Mouse (Mus musculus) frontal cortex, postnatal 14 days (tissue): Measurements from ENCODE around the gene Btbd9.

Experiments
- DNase-seq, 2 experiments: peaks; one replicate each; pipeline ENCODE4 v3.0.0; 2022; ENCODE audit warnings: low spot score in 2 of 2

The Btbd9 gene

DNA sequence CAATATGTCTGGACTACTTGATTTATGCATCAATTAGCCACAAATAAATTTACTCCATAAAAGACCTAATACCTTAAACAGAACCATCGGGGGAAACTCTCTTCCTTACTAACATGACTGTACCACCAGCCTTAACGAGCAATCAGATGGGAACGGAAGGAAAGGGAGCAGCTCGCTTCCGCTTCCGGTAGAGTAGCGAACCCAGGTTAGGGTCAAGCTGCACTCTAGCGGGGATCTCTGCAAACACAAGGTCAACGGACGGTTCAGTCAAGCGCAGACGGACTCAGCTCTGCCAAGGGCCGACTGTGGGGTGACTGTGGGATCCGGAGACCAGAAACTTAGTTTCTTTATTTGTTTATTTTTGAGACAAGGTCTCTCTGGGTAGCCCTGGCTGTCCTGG, 25.9 kb upstream of the Btbd9 start:
- no peak for DNase-seq

DNA sequence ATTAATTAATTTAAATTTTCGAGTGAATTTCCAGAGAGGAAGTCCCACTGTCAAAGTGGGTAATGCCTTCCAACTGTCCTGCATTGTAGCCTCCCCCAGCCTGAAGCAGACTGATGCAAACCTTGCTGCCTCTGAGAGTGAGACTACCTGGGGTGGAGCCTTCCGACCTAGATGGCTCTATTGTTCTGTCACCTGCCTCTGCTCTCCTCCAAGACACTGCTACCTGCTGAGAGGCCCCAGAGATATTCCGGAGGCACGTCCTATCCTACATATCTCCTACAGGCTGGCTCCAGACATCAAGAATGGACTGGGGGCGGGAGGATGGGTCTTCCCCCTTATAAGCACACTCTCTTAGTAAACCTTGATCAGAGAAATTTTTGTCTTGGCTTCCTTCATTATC, 22.0 kb upstream of the Btbd9 start:
- DNase-seq, result no peak

DNA sequence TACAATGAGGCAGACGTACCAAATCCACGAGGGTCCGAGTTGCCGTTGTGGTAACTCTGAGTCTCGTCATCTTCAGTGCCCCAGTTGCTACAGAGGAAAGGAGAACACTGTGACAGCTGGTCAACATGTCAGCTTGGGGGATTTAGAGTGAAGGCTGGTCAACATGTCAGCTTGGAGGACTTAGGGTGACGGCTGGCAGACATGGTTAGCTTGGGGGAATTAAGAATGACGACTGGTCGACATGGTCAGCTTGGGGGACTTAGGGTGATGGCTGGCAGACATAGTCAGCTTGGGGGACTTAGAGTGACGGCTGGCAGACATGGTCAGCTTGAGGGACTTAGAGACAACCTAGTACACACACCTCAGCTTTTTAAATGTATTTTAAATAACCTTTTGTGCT, 21.5 kb upstream of the Btbd9 start:
- no peak for DNase-seq

DNA sequence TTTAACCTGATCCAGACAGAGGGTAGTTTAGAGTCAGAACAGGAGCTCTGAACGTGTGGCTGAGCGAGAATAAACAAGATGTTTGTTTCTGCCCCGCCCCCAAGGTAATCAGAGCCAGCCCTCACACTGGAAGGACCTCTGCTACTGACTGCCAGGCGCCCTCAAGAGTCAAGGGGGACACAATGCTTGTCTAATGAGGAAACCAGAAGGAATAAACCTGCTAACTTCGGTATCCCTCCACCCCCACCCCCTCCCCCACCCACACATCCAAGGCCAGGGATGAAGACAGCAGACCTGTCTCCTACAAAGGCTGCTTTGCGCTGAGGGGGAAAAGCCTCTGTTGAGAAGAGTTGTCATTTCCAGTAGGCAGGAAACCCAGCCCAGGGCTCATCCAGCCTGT, 18.6 kb upstream of the Btbd9 start:
- no peak for DNase-seq

DNA sequence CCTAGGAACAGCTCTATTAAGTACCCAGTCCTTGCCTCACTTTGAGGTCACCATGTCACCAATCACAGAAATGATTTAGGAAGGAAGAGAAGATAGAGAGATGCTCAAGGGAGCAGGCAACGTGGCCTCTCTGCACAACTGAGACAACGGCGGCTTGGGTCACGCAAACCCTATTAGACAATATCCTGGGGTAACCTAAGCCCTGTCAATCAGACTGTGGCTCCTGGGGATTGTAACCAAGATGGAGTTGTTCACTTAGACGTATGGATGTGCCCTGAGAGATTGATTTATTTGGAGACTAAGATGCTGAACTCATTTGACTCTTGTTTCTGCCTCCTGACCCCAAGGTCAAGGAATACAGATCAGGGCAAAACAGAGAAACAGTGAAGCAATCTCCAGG, 18.1 kb upstream of the Btbd9 start:
- DNase-seq, result no peak

DNA sequence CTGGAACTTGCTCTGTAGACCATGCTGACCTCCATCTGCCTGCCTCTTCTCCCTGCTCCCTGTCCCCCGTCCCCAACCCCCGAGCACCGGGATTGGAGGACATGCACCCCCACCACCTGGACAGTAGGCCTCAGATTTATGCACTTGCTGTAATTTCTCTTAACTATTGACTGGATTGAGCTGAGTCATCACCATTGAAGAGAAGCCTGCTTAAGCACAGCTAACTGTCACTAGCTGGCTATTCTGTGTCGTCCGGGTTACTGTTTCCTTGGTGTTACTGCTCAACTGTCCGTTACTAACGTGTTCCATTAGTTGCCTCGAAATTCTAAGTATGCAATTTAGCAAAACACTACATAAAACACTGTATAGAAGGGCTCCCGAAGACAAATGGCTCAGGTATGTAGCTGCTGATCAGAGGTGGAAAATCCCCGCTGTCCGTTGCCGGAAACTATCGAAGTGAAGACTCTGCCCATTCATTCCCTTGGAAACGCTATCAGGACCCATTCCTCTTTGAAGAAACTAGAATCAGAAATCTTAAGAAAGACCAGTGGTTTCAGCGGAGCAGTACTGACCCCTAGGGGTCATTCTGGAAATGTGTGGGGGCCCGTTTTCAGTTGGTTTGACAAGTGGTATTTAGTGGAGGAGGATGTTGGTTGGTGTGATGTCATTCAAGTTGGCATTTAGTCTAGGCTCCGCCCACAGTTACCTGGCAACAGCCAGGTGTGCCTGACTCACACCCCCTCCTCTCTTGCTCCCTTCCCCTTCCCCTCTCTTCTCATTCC, 14.3 kb upstream of the Btbd9 start:
- peak; percentile 64 to 69 for DNase-seq

DNA sequence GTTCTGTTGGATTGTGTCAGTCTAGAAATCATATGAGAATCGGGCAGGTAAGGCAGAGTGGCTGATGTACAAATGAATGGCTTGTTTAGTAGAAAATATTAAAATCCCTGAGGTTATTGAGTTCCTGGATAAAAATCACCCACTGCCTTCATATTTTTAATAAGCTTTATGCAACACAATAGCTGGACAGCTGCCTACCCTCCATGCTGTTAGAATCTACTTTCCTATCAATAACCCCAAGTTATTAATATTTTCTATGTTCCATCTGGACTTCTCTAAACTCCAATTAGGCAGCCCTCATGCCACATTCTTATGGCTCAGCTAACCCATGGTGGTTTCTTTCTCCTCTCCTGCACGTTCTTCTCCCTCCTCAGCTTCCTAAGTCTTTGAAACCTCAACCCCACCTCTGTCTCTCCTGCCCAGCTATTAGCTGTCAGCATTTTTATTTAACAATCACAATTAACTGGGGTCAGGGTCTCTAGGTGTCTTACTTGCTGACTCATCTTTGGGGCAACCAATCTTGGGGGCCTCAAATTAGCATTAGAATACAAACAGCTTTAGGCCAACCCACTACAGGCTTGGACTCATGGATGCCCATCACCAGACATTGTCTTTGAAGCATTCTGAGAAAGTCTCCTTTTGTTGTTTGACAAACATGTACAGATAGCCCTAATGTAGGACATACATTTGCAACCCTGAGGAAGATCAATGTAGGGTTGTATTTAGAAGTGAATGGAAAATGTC, 7.1 kb upstream of the Btbd9 start:
- no peak for DNase-seq

DNA sequence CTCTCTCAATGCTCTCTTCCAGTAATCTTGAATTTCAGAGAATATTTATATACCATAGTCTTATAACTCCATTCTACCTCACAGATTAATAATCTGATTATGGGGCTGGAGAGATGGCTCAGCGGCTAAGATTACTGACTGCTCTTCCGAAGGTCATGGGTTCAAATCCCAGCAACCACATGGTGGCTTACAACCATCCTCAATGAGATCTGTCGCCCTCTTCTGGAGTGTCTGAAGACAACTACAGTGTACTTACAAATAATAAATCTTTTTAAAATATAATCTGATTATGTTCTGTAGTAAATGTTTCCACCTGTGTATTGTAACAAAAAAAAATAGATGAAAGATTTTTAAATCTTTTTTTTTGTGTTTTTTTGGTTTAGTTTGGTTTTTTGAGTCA, 6.0 kb upstream of the Btbd9 start:
- no peak for DNase-seq

DNA sequence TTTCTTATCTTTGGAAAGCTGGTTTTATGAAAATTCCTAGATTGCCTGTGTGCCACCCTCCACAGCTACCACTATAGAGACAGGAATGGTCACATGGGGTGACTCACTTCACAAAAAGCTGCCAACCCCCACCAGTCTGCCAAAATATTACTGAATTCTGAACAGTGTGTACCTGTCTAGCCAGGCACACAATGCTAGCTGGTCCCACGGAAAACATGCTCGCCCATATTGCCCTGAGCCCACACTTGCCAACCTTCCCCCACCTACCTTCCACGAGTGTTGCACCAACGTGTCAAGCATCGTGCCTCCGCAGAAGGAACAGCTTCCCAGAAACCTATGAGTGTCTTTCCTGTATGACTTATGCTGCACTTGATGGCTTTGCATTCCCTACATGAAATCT, 4.9 kb upstream of the Btbd9 start:
- DNase-seq, result no peak

DNA sequence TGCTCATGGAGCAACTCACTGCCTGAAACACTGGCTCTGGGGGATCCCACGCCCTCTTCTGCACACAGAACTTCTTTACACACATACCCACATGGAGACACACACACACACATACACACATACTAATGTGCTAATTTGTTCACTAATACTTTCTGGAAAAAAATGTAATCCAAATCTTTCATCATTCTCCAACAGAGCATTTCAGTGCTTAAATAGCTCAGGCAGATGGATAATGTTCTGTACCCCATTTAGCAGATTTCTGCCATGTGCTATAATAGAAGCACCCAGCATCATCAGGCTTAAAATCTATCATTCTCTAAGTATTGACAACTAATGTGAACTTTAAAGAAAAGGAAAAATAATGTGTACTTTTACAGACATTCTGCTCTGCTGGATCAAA, 4.5 kb upstream of the Btbd9 start:
- no peak for DNase-seq

DNA sequence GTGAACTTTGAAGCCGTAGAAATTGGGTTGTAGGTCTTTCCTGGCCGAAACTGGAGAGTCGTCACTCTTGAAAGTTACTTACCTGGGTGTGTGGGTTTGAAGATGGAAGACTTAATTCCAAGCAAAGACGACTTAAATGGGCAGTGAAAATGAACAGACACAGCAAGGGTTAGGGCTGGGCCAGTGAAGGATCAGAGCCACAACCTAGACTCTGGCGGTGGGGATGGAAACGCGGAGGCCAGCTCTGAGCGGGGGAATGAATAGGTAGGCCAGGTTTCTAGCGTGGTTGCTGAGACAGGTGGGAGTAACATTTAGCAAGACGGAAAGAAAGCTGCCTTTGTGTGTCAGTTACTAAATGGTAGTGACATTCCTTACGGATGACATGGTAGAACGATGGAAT, 658 bp upstream of the Btbd9 start:
- no peak for DNase-seq

DNA sequence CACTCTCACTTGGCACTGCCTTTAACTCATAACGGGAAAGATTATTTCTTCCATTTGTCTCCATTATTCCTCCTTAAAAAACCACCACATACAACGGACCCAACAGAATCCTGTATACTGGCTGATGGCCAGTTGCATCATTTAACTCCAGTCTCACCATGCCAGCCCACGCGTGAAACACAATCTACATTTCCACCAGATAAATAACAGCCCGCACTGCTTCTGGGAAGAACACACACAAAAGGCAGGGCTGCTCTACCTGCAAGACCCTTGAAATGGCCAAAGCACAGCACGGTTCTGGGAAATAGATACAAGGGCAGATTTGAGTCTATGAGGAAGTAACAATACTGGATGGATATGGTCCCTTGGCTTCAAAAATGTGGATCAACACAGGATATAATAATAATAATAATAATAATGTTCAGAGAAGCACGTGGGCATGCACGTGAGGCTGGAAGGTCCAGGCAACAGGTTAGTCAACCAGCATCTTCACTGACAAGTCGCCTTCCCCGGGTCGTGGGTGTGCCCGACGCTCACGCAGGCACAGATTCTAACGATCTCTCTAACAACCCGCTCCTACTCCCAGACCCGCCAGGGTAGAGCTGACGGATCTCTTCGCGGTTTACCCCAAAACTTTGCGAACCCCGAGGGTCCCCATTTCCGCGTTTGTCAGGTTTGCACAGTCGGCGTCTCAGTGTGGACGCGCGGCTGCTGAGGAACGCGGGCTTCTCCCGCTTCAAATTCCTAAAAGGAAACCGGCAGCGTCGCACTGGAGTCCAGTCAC, 975 bp downstream of the Btbd9 start:
- DNase-seq, result peak; percentile 54 to 58

DNA sequence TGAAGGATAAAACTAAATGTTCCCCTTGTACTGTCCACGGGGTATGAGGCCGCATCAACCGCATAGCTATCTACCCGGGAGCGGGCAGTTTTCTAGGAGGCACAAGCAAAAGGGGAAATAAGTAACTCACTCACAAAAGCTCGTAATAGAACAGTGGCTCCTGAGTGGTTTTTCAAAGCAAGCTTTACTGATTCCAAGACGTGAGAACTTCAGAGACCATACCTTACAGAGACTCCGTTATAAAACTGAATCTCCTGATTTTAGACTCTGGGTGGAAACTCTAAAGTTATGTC, 1.6 kb downstream of the Btbd9 start:
- no peak for DNase-seq

DNA sequence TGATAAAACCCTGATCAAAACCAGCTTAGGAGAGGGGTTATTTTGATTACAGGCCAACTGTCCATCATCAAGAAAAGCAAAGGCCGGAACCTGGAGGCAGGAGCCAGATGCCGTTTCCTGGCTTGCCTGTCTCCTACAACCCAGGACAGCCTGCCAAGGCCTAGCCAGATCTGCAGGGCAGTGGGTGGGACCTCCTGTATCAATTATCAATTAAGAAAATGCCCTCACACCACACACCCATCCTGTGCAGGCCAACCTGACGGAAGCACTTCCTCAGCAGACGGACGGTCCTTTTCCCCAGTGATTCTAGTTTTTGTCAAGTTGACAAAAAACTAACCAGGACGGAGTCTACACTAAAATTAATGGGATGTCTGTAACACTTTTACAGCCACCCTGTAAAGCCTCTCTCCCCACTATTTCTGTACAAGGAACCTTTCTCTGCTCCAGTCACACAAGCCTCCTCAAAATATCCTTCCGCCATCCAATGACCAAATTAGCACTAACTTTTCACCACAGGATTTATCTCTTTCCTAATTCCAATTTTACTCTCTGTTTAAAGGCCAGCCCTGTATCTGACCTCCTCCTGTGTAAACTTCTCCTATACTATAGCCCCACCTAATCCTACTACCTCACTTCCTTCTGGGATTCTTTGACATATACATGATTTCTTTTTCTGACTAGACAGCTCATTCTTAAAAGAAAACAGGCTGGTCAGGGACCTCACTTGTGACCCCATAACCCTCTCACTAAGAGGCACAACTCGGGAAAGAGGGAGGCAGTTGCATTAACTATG, 2.1 kb downstream of the Btbd9 start:
- DNase-seq, result no peak

DNA sequence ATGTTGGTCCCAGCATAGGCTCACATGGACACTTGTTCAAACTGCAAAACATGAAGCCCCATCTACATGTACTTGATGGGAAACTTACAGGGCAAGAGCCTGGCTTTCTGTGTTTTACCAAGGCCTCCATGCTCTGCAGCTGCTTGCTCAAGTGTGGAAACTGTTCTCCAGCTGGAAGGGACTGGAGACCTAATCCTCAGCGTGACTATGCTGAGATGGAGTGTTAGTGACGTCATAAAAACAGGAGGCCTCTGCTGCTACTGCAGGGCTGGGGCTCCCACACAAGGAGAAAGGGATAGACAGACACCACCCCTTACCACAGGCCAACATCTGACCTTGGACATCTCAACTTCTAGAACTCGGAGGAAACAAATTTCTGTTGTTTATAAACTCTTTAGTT, 5.3 kb downstream of the Btbd9 start:
- no peak for DNase-seq

DNA sequence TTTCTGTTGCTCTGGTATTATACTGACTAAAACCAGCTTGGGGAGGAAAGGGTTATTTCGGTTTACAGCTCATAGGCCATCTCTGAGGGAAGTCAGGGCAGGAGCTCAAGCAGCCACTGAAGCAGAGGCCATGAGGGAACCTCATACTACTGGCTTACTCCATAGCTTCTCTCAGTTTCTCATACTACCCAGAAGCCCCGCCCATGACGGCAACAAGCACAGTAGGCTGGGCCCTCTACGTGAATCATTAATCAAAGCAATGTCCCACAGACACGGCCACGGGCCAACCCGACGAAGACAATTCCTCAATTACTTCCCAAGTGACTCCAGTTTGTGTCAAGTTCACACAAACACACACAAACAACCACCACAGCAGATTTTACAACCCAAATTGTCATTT, 6.1 kb downstream of the Btbd9 start:
- no peak for DNase-seq

DNA sequence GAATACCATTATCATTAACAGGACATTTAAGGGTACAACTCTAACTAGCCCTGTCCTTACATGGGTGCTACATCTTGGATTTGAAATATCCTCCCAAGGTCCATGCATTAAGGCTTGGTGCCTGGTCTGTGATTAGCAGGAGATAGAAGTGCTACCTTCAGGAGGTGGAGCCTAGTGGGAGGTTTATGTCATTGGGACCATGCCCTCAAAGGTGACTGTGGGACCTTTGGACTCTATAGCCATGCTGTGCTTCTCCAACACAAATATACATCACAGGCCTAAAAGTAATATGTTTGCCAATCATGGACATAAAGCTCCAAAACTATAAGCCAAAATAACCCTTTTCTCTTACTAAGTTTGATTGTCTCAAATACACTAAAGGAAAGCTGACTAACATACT, 7.8 kb downstream of the Btbd9 start:
- no peak for DNase-seq

DNA sequence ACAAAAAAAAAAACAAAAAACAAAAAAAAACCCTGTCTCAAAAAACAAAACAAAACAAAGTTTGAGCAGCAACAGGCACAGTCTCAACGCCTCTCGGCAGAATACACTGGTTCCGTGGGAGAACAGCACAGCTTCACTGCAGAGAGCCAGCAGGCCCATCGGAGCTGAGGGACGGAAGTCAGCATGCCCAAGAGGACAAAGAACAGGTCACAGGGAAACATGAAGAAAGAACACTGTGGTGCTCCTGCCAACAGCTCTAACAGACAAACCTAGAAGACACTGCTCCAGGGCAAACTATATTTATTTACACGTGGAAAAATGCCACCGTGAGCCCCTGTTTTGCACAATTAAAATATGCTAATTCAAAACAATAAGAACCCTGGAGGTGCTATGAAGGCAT, 11.3 kb downstream of the Btbd9 start:
- DNase-seq, result no peak

DNA sequence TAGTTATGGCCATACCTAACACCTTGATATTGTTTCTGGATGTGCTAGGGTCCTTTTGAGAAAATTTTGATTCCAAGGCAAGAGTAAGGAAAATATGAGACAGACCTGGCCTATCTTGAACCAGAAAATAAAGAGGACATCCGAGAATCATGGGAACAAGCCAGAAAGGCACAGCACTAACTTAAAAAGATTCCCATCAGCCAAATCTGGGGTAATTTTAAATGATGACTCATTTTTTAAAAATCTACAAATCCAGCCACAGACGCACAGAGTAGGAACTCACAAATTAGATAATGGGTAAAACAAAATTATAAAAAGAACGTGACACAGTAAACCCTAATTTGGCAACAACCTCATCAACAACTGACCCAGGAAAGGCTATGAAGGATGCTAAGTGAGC, 11.9 kb downstream of the Btbd9 start:
- no peak for DNase-seq

DNA sequence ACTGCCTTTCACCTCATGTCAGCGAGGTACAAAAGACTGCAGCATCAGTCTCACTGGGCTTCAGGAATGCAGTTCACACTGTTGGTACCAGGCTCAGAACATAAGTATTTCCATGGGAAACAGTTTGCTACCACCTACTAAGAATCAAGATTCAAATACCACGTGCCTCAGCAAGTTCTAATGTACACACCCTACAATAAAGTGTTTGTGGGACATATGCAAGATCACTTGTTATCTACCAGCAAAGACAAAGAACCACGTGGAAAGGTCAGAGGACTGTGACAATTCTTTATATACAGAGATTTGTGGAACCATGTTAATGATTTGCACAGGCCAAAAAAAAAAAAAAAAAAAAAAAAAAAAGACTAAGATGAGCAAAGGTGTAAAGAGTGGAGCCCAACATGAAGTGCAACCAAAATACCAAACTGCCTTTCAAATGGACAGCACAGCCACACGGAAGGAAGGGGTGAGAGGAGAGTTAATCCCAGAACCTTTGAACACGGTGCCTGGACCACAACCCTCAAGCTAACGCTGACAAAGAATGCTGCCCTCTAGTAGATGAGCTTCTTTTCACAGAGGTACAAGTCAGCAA, 12.7 kb downstream of the Btbd9 start:
- no peak for DNase-seq

DNA sequence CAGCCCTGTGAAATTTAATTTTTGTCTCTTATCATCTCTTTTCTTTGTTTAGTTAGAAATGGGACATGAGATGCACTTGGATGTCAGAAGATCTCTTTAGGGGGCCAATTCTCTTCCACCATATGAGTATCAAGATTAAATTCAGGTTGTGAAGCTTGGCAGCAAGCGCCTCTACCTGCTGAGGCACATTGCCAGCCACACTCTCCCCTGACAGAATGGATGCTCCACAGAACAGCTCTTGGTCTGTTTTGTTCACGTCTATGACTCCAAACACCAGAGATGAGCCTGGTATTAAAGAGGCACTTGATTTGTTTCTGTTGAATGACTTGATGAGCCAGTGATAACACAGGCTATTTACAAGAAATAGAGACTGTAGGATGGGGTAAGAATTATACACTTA, 13.5 kb downstream of the Btbd9 start:
- DNase-seq, result no peak

DNA sequence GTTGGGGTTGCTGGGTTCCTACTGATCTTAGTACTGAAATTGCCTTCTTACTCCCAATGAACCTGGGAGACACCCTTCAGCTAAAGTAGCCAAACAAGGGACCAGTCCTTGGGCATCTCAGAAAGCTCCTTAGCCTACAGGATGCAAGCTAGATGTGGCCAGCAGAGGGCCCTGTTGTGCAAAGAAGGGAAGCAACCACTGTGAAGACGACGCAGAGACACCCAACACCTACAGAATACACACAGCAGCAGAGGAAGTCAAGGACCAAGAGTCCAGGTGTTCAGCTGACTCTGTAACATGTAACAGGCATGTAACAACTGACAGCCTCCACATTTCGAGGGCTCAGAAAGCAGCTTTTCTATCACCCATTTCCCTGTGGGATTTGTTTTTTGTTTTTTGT, 16.8 kb downstream of the Btbd9 start:
- no peak for DNase-seq
